Mouse (Mus musculus): ENCODE measurements at regions not wholly inside any gene's neighbourhood (a gene's known extent, or its start where the extent isn't known, plus 50 kb on each side); places are given as distances from the start of the nearest gene placed in this dataset.

GRCm38 (mm10) chr13:78631609-78632008 is 432.1 kb upstream of the Nr2f1 start:
- TF ChIP-seq POLR2A (IDR thresholded peaks at IDR 0.05; ENCODE audit: borderline replicate concordance, extremely low read depth, low read depth, low read length) (no peak), CTCF (IDR thresholded peaks at IDR 0.05; ENCODE audit: insufficient read depth, low read length) (no peak)

All from lung, adult 2 months (tissue).